Mouse (Mus musculus): ENCODE measurements around the gene Gm28035. TPM values are rescaled to one million over a fixed set of nuclear protein-coding genes. Genes with fewer than 3 reads are reported as not detected.

The Gm28035 gene
- polyA plus RNA-seq, 1 experiment from 2014 or later: 0.13 TPM

GRCm38 (mm10) chr2:30205629-30206357 is 34.6 kb upstream of the Gm28035 start, which contains the start of gene Kyat1:
Gene Kyat1, minus strand, starts transcription at chr2:30205847.
- Histone ChIP-seq H3K36me3 (ENCODE audit: control insufficient read depth, insufficient read depth, low read length) (no peaks in the 10 kb centered on the region), H3K4me1 (ENCODE audit: control insufficient read depth, insufficient read depth, low read length) (peaks cover 11% of the 10 kb centered on the region), H3K4me2 (replicated peaks; ENCODE audit: low read depth, low read length) (peak within 1 kb of the TSS; percentile 46), H3K27ac (ENCODE audit: low read length) (peak within 1 kb of the TSS; percentile 52; the same call in 1 of the 2 replicates), H3K4me3 (ENCODE audit: low read depth, low read length) (peak within 1 kb of the TSS; percentile 43), H3K27me3 (ENCODE audit: control insufficient read depth, insufficient read depth, low read length) (no peaks in the 10 kb centered on the region), H3K9me3 (ENCODE audit: control insufficient read depth, low read depth, low read length) (no peaks in the 10 kb centered on the region), H3K9ac (replicated peaks; ENCODE audit: low read depth, low read length) (peak within 1 kb of the TSS; percentile 72)
- ATAC-seq (ENCODE audit: insufficient number of reproducible peaks, insufficient read depth, low FRiP score, low read depth): peak; percentile 91
- under 1% methylated on average over 44 of the region's 44 CpGs for WGBS

GRCm38 (mm10) chr2:30207401-30207800 is 33.0 kb upstream of the Gm28035 start:
- peaks cover 11% of the 10 kb centered on the region for H3K4me1 ChIP-seq (ENCODE audit: control insufficient read depth, insufficient read depth, low read length)
- H3K27ac ChIP-seq (ENCODE audit: low read length): no peak overlapping the region
- 81% methylated on average over 4 of the region's 4 CpGs for WGBS
- H3K9ac ChIP-seq (replicated peaks; ENCODE audit: low read depth, low read length): no peak overlapping the region
- no peak for ATAC-seq (ENCODE audit: insufficient number of reproducible peaks, insufficient read depth, low FRiP score, low read depth)
- H3K36me3 ChIP-seq (ENCODE audit: control insufficient read depth, insufficient read depth, low read length): no peaks in the 10 kb centered on the region
- no peaks in the 10 kb centered on the region for H3K27me3 ChIP-seq (ENCODE audit: control insufficient read depth, insufficient read depth, low read length)
- H3K9me3 ChIP-seq (ENCODE audit: control insufficient read depth, low read depth, low read length): no peaks in the 10 kb centered on the region
- no peak overlapping the region for H3K4me2 ChIP-seq (replicated peaks; ENCODE audit: low read depth, low read length)
- no peak overlapping the region for H3K4me3 ChIP-seq (ENCODE audit: low read depth, low read length)

- WGBS: 72% methylated on average over 5 of the region's 5 CpGs
- no peak for ATAC-seq (ENCODE audit: insufficient number of reproducible peaks, insufficient read depth, low FRiP score, low read depth)
- H3K4me2 ChIP-seq (replicated peaks; ENCODE audit: low read depth, low read length): no peak overlapping the region
- H3K9ac ChIP-seq (replicated peaks; ENCODE audit: low read depth, low read length): no peak overlapping the region
- H3K4me3 ChIP-seq (ENCODE audit: low read depth, low read length): no peak overlapping the region
- H3K27me3 ChIP-seq (ENCODE audit: control insufficient read depth, insufficient read depth, low read length): no peaks in the 10 kb centered on the region
- H3K4me1 ChIP-seq (ENCODE audit: control insufficient read depth, insufficient read depth, low read length): peaks cover 11% of the 10 kb centered on the region
- no peak overlapping the region for H3K27ac ChIP-seq (ENCODE audit: low read length)
- H3K36me3 ChIP-seq (ENCODE audit: control insufficient read depth, insufficient read depth, low read length): no peaks in the 10 kb centered on the region
- H3K9me3 ChIP-seq (ENCODE audit: control insufficient read depth, low read depth, low read length): no peaks in the 10 kb centered on the region
Observed at GRCm38 (mm10) chr2:30207886-30208285, 32.5 kb upstream of the Gm28035 start.

GRCm38 (mm10) chr2:30211408-30212168 is 28.8 kb upstream of the Gm28035 start:
- H3K4me3 ChIP-seq (ENCODE audit: low read depth, low read length): no peak overlapping the region
- H3K4me1 ChIP-seq (ENCODE audit: control insufficient read depth, insufficient read depth, low read length): 0 out of 2 replicates have a peak, but pooled peaks cover under 1% of the 10 kb centered on the region
- no peaks in the 10 kb centered on the region for H3K27me3 ChIP-seq (ENCODE audit: control insufficient read depth, insufficient read depth, low read length)
- no peak overlapping the region for H3K4me2 ChIP-seq (replicated peaks; ENCODE audit: low read depth, low read length)
- WGBS: 64% methylated on average over 6 of the region's 6 CpGs
- no peak for ATAC-seq (ENCODE audit: insufficient number of reproducible peaks, insufficient read depth, low FRiP score, low read depth)
- no peak overlapping the region for H3K9ac ChIP-seq (replicated peaks; ENCODE audit: low read depth, low read length)
- H3K36me3 ChIP-seq (ENCODE audit: control insufficient read depth, insufficient read depth, low read length): no peaks in the 10 kb centered on the region
- H3K9me3 ChIP-seq (ENCODE audit: control insufficient read depth, low read depth, low read length): no peaks in the 10 kb centered on the region
- no peak overlapping the region for H3K27ac ChIP-seq (ENCODE audit: low read length)

- no peak overlapping the region for H3K27ac ChIP-seq (ENCODE audit: low read length)
- no peak overlapping the region for H3K4me3 ChIP-seq (ENCODE audit: low read depth, low read length)
- H3K4me2 ChIP-seq (replicated peaks; ENCODE audit: low read depth, low read length): no peak overlapping the region
- H3K9me3 ChIP-seq (ENCODE audit: control insufficient read depth, low read depth, low read length): no peaks in the 10 kb centered on the region
- H3K36me3 ChIP-seq (ENCODE audit: control insufficient read depth, insufficient read depth, low read length): no peaks in the 10 kb centered on the region
- WGBS: 71% methylated on average over 4 of the region's 4 CpGs
- H3K4me1 ChIP-seq (ENCODE audit: control insufficient read depth, insufficient read depth, low read length): no peaks in the 10 kb centered on the region
- H3K27me3 ChIP-seq (ENCODE audit: control insufficient read depth, insufficient read depth, low read length): no peaks in the 10 kb centered on the region
- H3K9ac ChIP-seq (replicated peaks; ENCODE audit: low read depth, low read length): no peak overlapping the region
- ATAC-seq (ENCODE audit: insufficient number of reproducible peaks, insufficient read depth, low FRiP score, low read depth): no peak
Observed at GRCm38 (mm10) chr2:30212169-30212545, 28.2 kb upstream of the Gm28035 start.

GRCm38 (mm10) chr2:30212951-30213350 is 27.4 kb upstream of the Gm28035 start:
- Histone ChIP-seq H3K9me3 (ENCODE audit: control insufficient read depth, low read depth, low read length) (no peaks in the 10 kb centered on the region), H3K9ac (replicated peaks; ENCODE audit: low read depth, low read length) (no peak overlapping the region), H3K4me2 (replicated peaks; ENCODE audit: low read depth, low read length) (no peak overlapping the region), H3K36me3 (ENCODE audit: control insufficient read depth, insufficient read depth, low read length) (no peaks in the 10 kb centered on the region), H3K4me3 (ENCODE audit: low read depth, low read length) (no peak overlapping the region), H3K27me3 (ENCODE audit: control insufficient read depth, insufficient read depth, low read length) (no peaks in the 10 kb centered on the region), H3K4me1 (ENCODE audit: control insufficient read depth, insufficient read depth, low read length) (no peaks in the 10 kb centered on the region), H3K27ac (ENCODE audit: low read length) (no peak overlapping the region)
- 42% methylated on average over 1 of the region's 1 CpGs for WGBS
- no peak for ATAC-seq (ENCODE audit: insufficient number of reproducible peaks, insufficient read depth, low FRiP score, low read depth)

DNA sequence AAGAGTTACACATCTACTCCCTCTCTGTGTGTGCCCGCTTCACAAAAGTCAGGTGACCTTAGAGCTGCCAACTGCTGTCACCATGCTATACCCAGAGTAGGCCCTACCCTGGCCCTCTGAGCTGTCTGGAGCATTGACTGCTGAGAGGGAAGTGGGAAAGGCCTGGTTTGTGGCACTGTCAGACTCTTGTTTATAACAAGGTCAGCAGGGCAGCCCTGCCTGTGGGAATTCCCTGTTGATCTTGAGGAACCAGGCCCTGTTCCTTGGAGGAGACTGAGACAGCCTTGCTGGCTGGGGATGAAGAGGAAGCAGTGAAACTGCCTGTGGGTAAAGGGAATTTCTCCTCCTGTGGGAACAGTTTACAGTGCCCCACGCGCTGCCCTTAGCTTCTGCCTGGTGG is 25.6 kb upstream of the Gm28035 start:
- ATAC-seq (ENCODE audit: insufficient number of reproducible peaks, insufficient read depth, low FRiP score, low read depth): no peak
- no peaks in the 10 kb centered on the region for H3K27me3 ChIP-seq (ENCODE audit: control insufficient read depth, insufficient read depth, low read length)
- no peak overlapping the region for H3K4me2 ChIP-seq (replicated peaks; ENCODE audit: low read depth, low read length)
- no peaks in the 10 kb centered on the region for H3K36me3 ChIP-seq (ENCODE audit: control insufficient read depth, insufficient read depth, low read length)
- H3K27ac ChIP-seq (ENCODE audit: low read length): no peak overlapping the region
- no peak overlapping the region for H3K4me3 ChIP-seq (ENCODE audit: low read depth, low read length)
- H3K9ac ChIP-seq (replicated peaks; ENCODE audit: low read depth, low read length): no peak overlapping the region
- no peaks in the 10 kb centered on the region for H3K9me3 ChIP-seq (ENCODE audit: control insufficient read depth, low read depth, low read length)
- WGBS: 81% methylated on average over 3 of the region's 3 CpGs
- no peaks in the 10 kb centered on the region for H3K4me1 ChIP-seq (ENCODE audit: control insufficient read depth, insufficient read depth, low read length)

GRCm38 (mm10) chr2:30215493-30215892 is 24.9 kb upstream of the Gm28035 start:
- Histone ChIP-seq H3K9me3 (ENCODE audit: control insufficient read depth, low read depth, low read length) (no peaks in the 10 kb centered on the region), H3K4me1 (ENCODE audit: control insufficient read depth, insufficient read depth, low read length) (no peaks in the 10 kb centered on the region), H3K27me3 (ENCODE audit: control insufficient read depth, insufficient read depth, low read length) (no peaks in the 10 kb centered on the region), H3K4me3 (ENCODE audit: low read depth, low read length) (no peak overlapping the region), H3K36me3 (ENCODE audit: control insufficient read depth, insufficient read depth, low read length) (no peaks in the 10 kb centered on the region), H3K4me2 (replicated peaks; ENCODE audit: low read depth, low read length) (no peak overlapping the region), H3K27ac (ENCODE audit: low read length) (no peak overlapping the region), H3K9ac (replicated peaks; ENCODE audit: low read depth, low read length) (no peak overlapping the region)
- 57% methylated on average over 6 of the region's 6 CpGs for WGBS
- ATAC-seq (ENCODE audit: insufficient number of reproducible peaks, insufficient read depth, low FRiP score, low read depth): no peak
